Mouse (Mus musculus) embryonic facial prominence, embryonic 14.5 days (tissue): ENCODE measurements around the gene Mknk2. TPM values are rescaled to one million over a fixed set of nuclear protein-coding genes. Genes with fewer than 3 reads are reported as not detected.

Experiments
- ATAC-seq: fragments of 200-750 bp; cut with Nextera tagmentation; 2 replicates; pipeline ENCODE4 v1.8.0; 2017; ENCODE audit warnings: low read depth, moderate number of reproducible peaks, moderate TSS enrichment
- DNase-seq: peaks from one replicate; pipeline ENCODE4 v3.0.0-alpha.2; 2015; ENCODE audit warnings: low spot score
- H3K27ac ChIP-seq: fragments of 300-500 bp; sonication (generic); replicated peaks from 2 replicates; pipeline ENCODE4 v1.5.1; 2014; ENCODE audit warnings: low read depth, mild to moderate bottlenecking, low read length, moderate library complexity
- H3K27me3 ChIP-seq: fragments of 300-500 bp; sonication (generic); replicated peaks from 2 replicates; pipeline ENCODE4 v1.6.1; 2014; ENCODE audit warnings: low read length; ENCODE audit not compliant: control insufficient read depth, insufficient read depth
- H3K36me3 ChIP-seq: fragments of 300-500 bp; sonication (generic); 2 replicates; pipeline ENCODE4 v1.6.1; 2014; ENCODE audit warnings: low read length, mixed read lengths; ENCODE audit not compliant: control insufficient read depth, insufficient read depth
- H3K4me1 ChIP-seq: fragments of 300-500 bp; sonication (generic); 2 replicates; pipeline ENCODE4 v1.6.1; 2014; ENCODE audit warnings: antibody characterized with exemption, low read length; ENCODE audit not compliant: control insufficient read depth, insufficient read depth
- H3K4me2 ChIP-seq: fragments of 300-500 bp; sonication (generic); 2 replicates; pipeline ENCODE4 v1.6.1; 2014; ENCODE audit warnings: low read depth, mild to moderate bottlenecking, low read length, moderate library complexity, mixed read lengths
- H3K4me3 ChIP-seq: fragments of 300-500 bp; sonication (generic); 2 replicates; pipeline ENCODE4 v1.5.1; 2014; ENCODE audit warnings: low read depth, mild to moderate bottlenecking, low read length
- H3K9ac ChIP-seq: fragments of 300-500 bp; sonication (generic); 2 replicates; pipeline ENCODE4 v1.6.1; 2014; ENCODE audit warnings: low read depth, mild to moderate bottlenecking, low read length, moderate library complexity, mixed read lengths
- H3K9me3 ChIP-seq: fragments of 300-500 bp; sonication (generic); 2 replicates; pipeline ENCODE4 v1.6.1; 2016; ENCODE audit warnings: low read length; ENCODE audit not compliant: control insufficient read depth
- WGBS: fragments of 180-500 bp; shearing (Covaris S2); extraction: QIAGEN DNeasy Blood & Tissue Kit; methylation state at CpG from one replicate; pipeline ENCODE4 v1.1.7; 2014; 5-methylcytosine and 5-hydroxymethylcytosine counted together
- polyA plus RNA-seq: library from polyadenylated mRNA; unstranded; fragments of >200 nt; fragmentation: Nextera tagmentation; extraction: Ambion mirVana; gene quantifications from 2 replicates; pipeline ENCODE4 v1.2.1, GENCODE M21; 2014

The Mknk2 gene
- polyA plus RNA-seq, 1 experiment from 2014 or later: 84.6 TPM

- Histone ChIP-seq H3K9ac (peak overlapping the region; percentile 98), H3K4me3 (peak overlapping the region; percentile 99), H3K4me1 (peaks cover 41% of the 10 kb centered on the region), H3K27ac (peak overlapping the region; percentile 98), H3K27me3 (no peaks in the 10 kb centered on the region), H3K36me3 (peaks cover 37% of the 10 kb centered on the region), H3K4me2 (peak overlapping the region; percentile 93), H3K9me3 (no peaks in the 10 kb centered on the region)
- WGBS: under 1% methylated on average over 23 of the region's 54 CpGs
- no peak for DNase-seq
- no peak; the same call in 1 of the 2 replicates for ATAC-seq
These were observed 2.3 kb downstream of the Mknk2 start for GRCm38 (mm10) chr10:80675405-80676197.

GRCm38 (mm10) chr10:80674851-80675404, 3.0 kb downstream of the Mknk2 start:
- Histone ChIP-seq H3K4me2 (peak overlapping the region; percentile 93), H3K27ac (peak overlapping the region; percentile 98; the same call in 1 of the 2 replicates), H3K9ac (peak overlapping the region; percentile 98), H3K36me3 (peaks cover 44% of the 10 kb centered on the region), H3K4me3 (peak overlapping the region; percentile 99), H3K4me1 (peaks cover 41% of the 10 kb centered on the region), H3K9me3 (no peaks in the 10 kb centered on the region), H3K27me3 (no peaks in the 10 kb centered on the region)
- ATAC-seq: no peak
- DNase-seq: no peak
- WGBS: 16% methylated on average over 6 of the region's 6 CpGs

- Histone ChIP-seq H3K9ac (peak overlapping the region; percentile 98), H3K27me3 (no peaks in the 10 kb centered on the region), H3K4me2 (peak overlapping the region; percentile 93), H3K27ac (no peak overlapping the region), H3K4me1 (peaks cover 37% of the 10 kb centered on the region), H3K36me3 (peaks cover 51% of the 10 kb centered on the region), H3K9me3 (no peaks in the 10 kb centered on the region), H3K4me3 (peak overlapping the region; percentile 99)
- no peak for DNase-seq
- 57% methylated on average over 5 of the region's 5 CpGs for WGBS
- ATAC-seq: no peak
These were observed 3.7 kb downstream of the Mknk2 start for GRCm38 (mm10) chr10:80674161-80674711.

GRCm38 (mm10) chr10:80673690-80674089, 4.2 kb downstream of the Mknk2 start:
- Histone ChIP-seq H3K4me1 (peaks cover 36% of the 10 kb centered on the region), H3K4me3 (peak overlapping the region; percentile 99), H3K9ac (peak overlapping the region; percentile 98), H3K9me3 (no peaks in the 10 kb centered on the region), H3K27ac (no peak overlapping the region), H3K36me3 (peaks cover 56% of the 10 kb centered on the region), H3K27me3 (no peaks in the 10 kb centered on the region), H3K4me2 (peak overlapping the region; percentile 93)
- DNase-seq (no peak), ATAC-seq (no peak)
- 87% methylated on average over 3 of the region's 3 CpGs for WGBS

GRCm38 (mm10) chr10:80671936-80672690, 5.8 kb downstream of the Mknk2 start:
- no peaks in the 10 kb centered on the region for H3K9me3 ChIP-seq
- 70% methylated on average over 11 of the region's 11 CpGs for WGBS
- H3K27ac ChIP-seq: no peak overlapping the region
- DNase-seq: no peak
- H3K4me2 ChIP-seq: no peak overlapping the region
- no peaks in the 10 kb centered on the region for H3K27me3 ChIP-seq
- peak overlapping the region; percentile 40; the same call in 1 of the 2 replicates for H3K9ac ChIP-seq
- H3K4me3 ChIP-seq: no peak overlapping the region
- H3K36me3 ChIP-seq: peaks cover 72% of the 10 kb centered on the region
- no peak for ATAC-seq
- H3K4me1 ChIP-seq: peaks cover 21% of the 10 kb centered on the region

GRCm38 (mm10) chr10:80671251-80671650, 6.7 kb downstream of the Mknk2 start:
- no peak overlapping the region for H3K27ac ChIP-seq
- 93% methylated on average over 4 of the region's 4 CpGs for WGBS
- no peaks in the 10 kb centered on the region for H3K27me3 ChIP-seq
- H3K9ac ChIP-seq: no peak overlapping the region
- H3K4me2 ChIP-seq: no peak overlapping the region
- no peak overlapping the region for H3K4me3 ChIP-seq
- peaks cover 18% of the 10 kb centered on the region for H3K4me1 ChIP-seq
- peaks cover 81% of the 10 kb centered on the region for H3K36me3 ChIP-seq
- H3K9me3 ChIP-seq: no peaks in the 10 kb centered on the region
- DNase-seq (no peak), ATAC-seq (no peak)

GRCm38 (mm10) chr10:80670531-80670930, 7.4 kb downstream of the Mknk2 start:
- Histone ChIP-seq H3K9me3 (no peaks in the 10 kb centered on the region), H3K27ac (no peak overlapping the region), H3K4me3 (no peak overlapping the region), H3K4me2 (no peak overlapping the region), H3K36me3 (peaks cover 86% of the 10 kb centered on the region), H3K27me3 (no peaks in the 10 kb centered on the region), H3K9ac (no peak overlapping the region), H3K4me1 (peaks cover 22% of the 10 kb centered on the region)
- DNase-seq (no peak), ATAC-seq (no peak)
- WGBS: 95% methylated on average over 2 of the region's 2 CpGs

- Histone ChIP-seq H3K9ac (no peak overlapping the region), H3K9me3 (no peaks in the 10 kb centered on the region), H3K4me2 (no peak overlapping the region), H3K4me3 (no peak overlapping the region), H3K36me3 (peaks cover 86% of the 10 kb centered on the region), H3K4me1 (peaks cover 27% of the 10 kb centered on the region), H3K27ac (no peak overlapping the region), H3K27me3 (no peaks in the 10 kb centered on the region)
- 95% methylated on average over 7 of the region's 7 CpGs for WGBS
- ATAC-seq (no peak), DNase-seq (no peak)
These were observed 8.0 kb downstream of the Mknk2 start for GRCm38 (mm10) chr10:80669737-80670485.
